Mouse (Mus musculus) stomach, postnatal 0 days (tissue): ENCODE measurements around the gene Kifc1.

ENCODE experiments used
- CTCF ChIP-seq: IDR thresholded peaks from 2 replicates; pipeline ENCODE4 v1.5.1; 2016; ENCODE audit warnings: antibody characterized with exemption, low read depth, mild to moderate bottlenecking, moderate library complexity
- EP300 ChIP-seq: optimal IDR thresholded peaks from 2 replicates; pipeline ENCODE3; 2016; ENCODE audit warnings: antibody characterized with exemption

- TF ChIP-seq EP300 = no peak
- peak; percentile 95 for TF ChIP-seq CTCF
Measured at GRCm38 (mm10) chr17:33826850-33827249, 63.6 kb downstream of the Kifc1 start.
